Mouse (Mus musculus): ENCODE data around the gene Pitx2. TPM values are rescaled to one million over a fixed set of nuclear protein-coding genes. Genes with fewer than 3 reads are reported as not detected.

Pitx2 gene
- polyA plus RNA-seq, 1 experiment from 2014 or later = 1.6 TPM

DNA sequence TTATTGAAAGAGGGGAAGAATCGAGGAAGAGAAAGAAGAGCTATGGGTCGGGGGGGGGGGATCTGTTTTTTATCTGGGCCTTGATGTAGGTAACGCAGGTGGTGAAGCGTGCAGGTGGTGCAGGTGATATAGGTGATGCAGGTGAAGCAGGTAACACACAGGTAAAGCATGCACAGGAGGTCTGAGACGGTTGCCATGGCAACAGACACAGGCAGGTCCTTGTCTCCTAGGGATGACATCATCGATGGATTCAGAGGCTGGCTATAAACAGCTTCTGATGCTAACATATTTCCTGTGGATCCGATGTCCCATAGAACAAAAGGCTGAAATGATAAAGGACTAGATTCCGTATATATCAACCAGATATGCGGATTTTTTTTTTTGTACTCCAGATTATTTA is 51.3 kb downstream of the Pitx2 start:
- Histone ChIP-seq H3K4me2 (no peak overlapping the region), H3K27ac (replicated peaks) (no peak overlapping the region), H3K36me3 (no peaks in the 10 kb centered on the region), H3K9ac (no peak overlapping the region), H3K27me3 (no peaks in the 10 kb centered on the region), H3K4me1 (replicated peaks) (no peaks in the 10 kb centered on the region), H3K9me3 (no peaks in the 10 kb centered on the region), H3K4me3 (no peak overlapping the region)
- 0 out of 2 replicates have a peak, but pooled peaks have one; percentile 51 for ATAC-seq (ENCODE audit: low FRiP score, low read depth)
- WGBS = 81% methylated on average over 9 of the region's 9 CpGs

DNA sequence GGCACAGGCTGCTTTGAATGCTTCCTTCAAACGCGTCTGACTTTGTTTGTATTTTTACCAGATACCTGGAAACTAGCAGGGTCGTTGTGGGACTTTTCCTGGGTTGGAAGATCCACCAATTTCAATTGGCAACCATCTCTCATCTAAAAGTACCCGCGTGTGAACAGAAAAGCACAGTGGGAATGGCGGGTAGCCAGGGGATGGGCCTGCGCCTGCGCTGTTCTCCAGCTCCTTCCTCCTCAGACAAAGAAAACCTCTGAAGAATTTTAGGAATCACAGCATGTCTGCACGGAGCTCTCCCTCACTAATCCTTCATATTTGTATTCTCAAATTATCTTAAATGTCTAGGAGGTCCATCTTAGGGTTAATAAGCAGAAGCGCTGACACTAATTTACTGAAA is 54.6 kb downstream of the Pitx2 start:
- WGBS = 50% methylated on average over 10 of the region's 10 CpGs
- Histone ChIP-seq H3K36me3 (no peaks in the 10 kb centered on the region), H3K4me1 (replicated peaks) (no peaks in the 10 kb centered on the region), H3K4me3 (no peak overlapping the region), H3K9me3 (no peaks in the 10 kb centered on the region), H3K27me3 (no peaks in the 10 kb centered on the region), H3K9ac (no peak overlapping the region), H3K4me2 (peak overlapping the region; percentile 23; the same call in 1 of the 2 replicates), H3K27ac (replicated peaks) (no peak overlapping the region)
- ATAC-seq (ENCODE audit: low FRiP score, low read depth) = no peak

DNA sequence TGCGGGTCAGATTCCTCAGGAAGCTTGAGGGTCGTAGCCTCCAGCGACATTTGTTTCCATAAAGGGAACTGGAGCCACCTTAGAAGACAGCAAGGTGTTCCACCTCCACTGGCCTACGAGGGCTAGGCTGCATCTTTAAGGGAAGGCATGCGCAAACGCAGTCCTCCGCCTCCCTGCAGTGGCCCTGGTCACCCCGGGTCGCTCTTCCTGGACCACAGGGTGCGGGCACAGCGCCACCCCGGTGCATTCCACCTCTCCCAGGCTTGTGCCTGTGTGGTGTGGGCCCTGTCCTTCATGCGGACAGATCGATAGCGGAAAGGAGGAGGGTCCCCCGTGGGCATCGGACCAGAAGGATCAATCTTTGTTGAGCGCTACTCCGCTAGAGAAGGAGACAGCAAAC is 56.6 kb downstream of the Pitx2 start:
- H3K27ac ChIP-seq (replicated peaks) = no peak overlapping the region
- H3K4me2 ChIP-seq = peak overlapping the region; percentile 37
- H3K27me3 ChIP-seq = no peaks in the 10 kb centered on the region
- no peaks in the 10 kb centered on the region for H3K9me3 ChIP-seq
- no peaks in the 10 kb centered on the region for H3K4me1 ChIP-seq (replicated peaks)
- H3K36me3 ChIP-seq = no peaks in the 10 kb centered on the region
- peak overlapping the region; percentile 21 for H3K4me3 ChIP-seq
- peak; percentile 63; the same call in 1 of the 2 replicates for ATAC-seq (ENCODE audit: low FRiP score, low read depth)
- WGBS = 56% methylated on average over 19 of the region's 19 CpGs
- H3K9ac ChIP-seq = no peak overlapping the region

DNA sequence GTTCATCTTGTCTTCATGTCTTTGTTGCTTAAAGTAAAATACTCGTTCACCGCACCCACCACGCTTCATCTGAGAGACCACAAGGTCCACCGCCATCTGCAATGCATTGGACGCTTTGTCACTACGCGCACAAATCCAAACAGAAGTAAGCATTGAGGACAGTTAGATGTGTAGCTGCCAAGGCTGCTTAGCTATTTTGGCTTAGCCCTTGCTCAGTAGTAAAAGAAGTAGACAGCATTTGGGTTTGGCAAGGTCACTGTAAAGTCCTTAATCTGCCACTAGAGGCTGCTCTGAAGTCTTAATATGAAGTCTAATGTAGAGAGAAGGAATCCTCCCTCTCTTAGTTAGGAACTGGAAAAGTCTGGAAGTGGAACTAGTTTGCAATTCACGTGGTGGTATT is 57.1 kb downstream of the Pitx2 start:
- H3K9ac ChIP-seq = no peak overlapping the region
- H3K27ac ChIP-seq (replicated peaks) = no peak overlapping the region
- peak; percentile 27; the same call in 1 of the 2 replicates for ATAC-seq (ENCODE audit: low FRiP score, low read depth)
- H3K9me3 ChIP-seq = no peaks in the 10 kb centered on the region
- WGBS = 64% methylated on average over 8 of the region's 8 CpGs
- no peaks in the 10 kb centered on the region for H3K27me3 ChIP-seq
- H3K36me3 ChIP-seq = no peaks in the 10 kb centered on the region
- peak overlapping the region; percentile 21; the same call in 1 of the 2 replicates for H3K4me3 ChIP-seq
- no peaks in the 10 kb centered on the region for H3K4me1 ChIP-seq (replicated peaks)
- H3K4me2 ChIP-seq = peak overlapping the region; percentile 37

DNA sequence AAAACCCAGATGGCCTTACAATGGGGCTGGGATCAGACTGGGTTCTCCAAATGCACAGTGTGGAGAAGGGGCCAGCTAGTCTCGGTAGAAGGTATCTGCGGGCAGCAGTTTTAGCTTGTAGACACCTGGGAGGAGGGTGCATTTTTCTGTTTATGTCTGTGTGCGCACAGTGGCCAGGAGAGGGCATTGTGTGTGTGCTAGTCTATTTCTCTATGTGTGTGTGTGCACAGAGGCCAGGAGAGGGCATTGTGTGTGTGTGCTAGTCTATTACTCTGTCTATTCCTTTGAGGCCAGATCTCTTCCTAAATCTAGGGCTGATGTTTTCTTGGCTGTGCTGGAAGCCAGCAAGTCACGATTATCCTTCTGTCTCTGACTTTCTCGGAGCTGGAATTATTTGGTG is 58.8 kb downstream of the Pitx2 start:
- Histone ChIP-seq H3K4me3 (no peak overlapping the region), H3K27me3 (no peaks in the 10 kb centered on the region), H3K9me3 (no peaks in the 10 kb centered on the region), H3K36me3 (no peaks in the 10 kb centered on the region), H3K4me1 (replicated peaks) (no peaks in the 10 kb centered on the region), H3K4me2 (no peak overlapping the region), H3K9ac (no peak overlapping the region), H3K27ac (replicated peaks) (no peak overlapping the region)
- no peak for ATAC-seq (ENCODE audit: low FRiP score, low read depth)
- 88% methylated on average over 5 of the region's 5 CpGs for WGBS

Other genes starting within 250 kb of the Pitx2 start
- 2.6 and 3.9 TPM in 2 replicates for gene Enpep, start 132.8 kb downstream of the Pitx2 start, polyA plus RNA-seq (2015; fragmentation: Nextera tagmentation; extraction: Ambion mirVana)

Measured in hindbrain, embryonic 15.5 days (tissue).